In genomic region chr1:80720146-80720545, GRCm38 (mm10) we compare ENCODE assay signal across 17 mouse cellular contexts.
"Had no signal": no experiment of that assay in that cellular context is flagged by ENCODE, and none has a peak within 500 bp of the region (broad histone marks: within the 10 kb centered on the region; RNA-seq: fewer than 3 reads in every experiment).

No protein-coding gene starts in this region.

- H3K4me1 ChIP-seq: liver, embryonic 13.5 days; midbrain, embryonic 10.5 days; midbrain, embryonic 13.5 days; neural tube, embryonic 13.5 days; stomach, embryonic 15.5 days had no signal

- ATAC-seq: midbrain, embryonic 13.5 days; midbrain, embryonic 16.5 days had no signal

- H3K9ac ChIP-seq: liver, embryonic 13.5 days; midbrain, embryonic 13.5 days; neural tube, embryonic 13.5 days; stomach, embryonic 15.5 days had no signal

- H3K27me3 ChIP-seq: liver, embryonic 13.5 days; megakaryocyte, embryonic 14.5 days; midbrain, embryonic 13.5 days; neural tube, embryonic 13.5 days; stomach, embryonic 15.5 days had no signal

- H3K9me3 ChIP-seq: liver, embryonic 13.5 days; megakaryocyte, embryonic 14.5 days; midbrain, embryonic 10.5 days; midbrain, embryonic 13.5 days; neural tube, embryonic 13.5 days; stomach, embryonic 15.5 days had no signal

- H3K36me3 ChIP-seq: liver, embryonic 13.5 days; midbrain, embryonic 10.5 days; midbrain, embryonic 13.5 days; neural tube, embryonic 13.5 days; stomach, embryonic 15.5 days had no signal

- H3K4me2 ChIP-seq: liver, embryonic 13.5 days; midbrain, embryonic 13.5 days; neural tube, embryonic 13.5 days; stomach, embryonic 15.5 days had no signal

- H3K4me3 ChIP-seq: left cerebral cortex, adult 2 months; liver, embryonic 13.5 days; midbrain, embryonic 10.5 days; midbrain, embryonic 13.5 days; myocyte; neural tube, embryonic 13.5 days; stomach, embryonic 15.5 days had no signal

- H3K27ac ChIP-seq: kidney, postnatal 0 days; left cerebral cortex, adult 2 months; liver, embryonic 13.5 days; midbrain, embryonic 10.5 days; midbrain, embryonic 13.5 days; neural tube, embryonic 13.5 days; stomach, embryonic 15.5 days had no signal

- DNase-seq: kidney, postnatal 36 days; layer of hippocampus, postnatal 36 days; liver, embryonic 13.5 days; lung, adult 2 months; retina, postnatal 1 day; right cerebral cortex, postnatal 25 days; spleen, adult 18-20 months; thymus, postnatal 25 days had no signal
